Mouse (Mus musculus): ENCODE data around the gene Rnf135.

DNA sequence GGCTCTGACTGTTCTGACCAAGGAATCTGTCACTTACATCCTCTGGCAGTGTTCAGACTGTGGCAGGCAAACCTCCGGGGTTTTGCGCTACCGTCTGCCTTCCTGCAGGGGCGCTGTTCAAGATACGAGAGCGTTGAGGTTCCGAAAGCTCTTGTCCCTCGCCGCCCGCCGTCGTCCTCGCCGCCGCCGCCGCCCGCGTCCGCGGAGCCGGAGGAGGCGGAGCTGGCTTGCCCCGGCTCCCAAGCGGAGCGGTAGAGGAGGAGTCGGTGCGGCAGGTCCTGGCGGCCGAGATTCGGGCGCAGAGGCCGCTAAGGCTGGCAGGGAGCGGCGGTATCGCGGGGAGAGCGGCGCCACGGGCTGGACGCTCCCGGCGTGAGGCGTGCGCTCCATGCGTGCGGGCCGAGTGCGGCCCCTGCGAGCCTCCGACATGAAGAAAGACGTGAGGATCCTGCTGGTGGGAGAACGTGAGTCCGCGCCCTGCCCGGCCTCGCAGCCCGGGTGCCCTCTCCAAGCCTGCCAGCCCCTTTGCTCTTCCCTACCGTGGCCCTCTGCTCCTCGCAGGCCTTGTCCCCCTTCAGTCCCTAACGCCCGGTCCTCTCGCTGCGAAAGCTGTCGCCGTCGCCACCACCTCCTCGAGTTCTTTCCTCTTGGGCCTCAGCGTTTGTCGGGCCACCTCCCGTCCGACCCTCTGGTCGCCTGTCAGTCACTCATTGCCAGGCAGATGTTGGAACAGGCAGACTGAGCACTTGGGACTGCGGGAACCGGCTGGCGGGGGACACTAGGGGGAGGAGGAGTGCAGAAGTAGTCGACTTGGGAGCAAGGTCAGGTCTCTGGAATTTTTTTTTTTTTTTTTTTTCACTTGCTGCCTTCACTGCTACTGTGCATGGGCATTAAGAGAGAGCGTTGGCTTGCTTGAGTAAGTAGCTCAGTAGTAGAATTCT is 25.5 kb downstream of the Rnf135 start, which contains the start of gene Rhot1:
- TF ChIP-seq CTCF (conservative IDR thresholded peaks at IDR 0.05; ENCODE audit: insufficient read depth, insufficient read length, low read depth, low read length) = peak; percentile 88
- TF ChIP-seq POLR2A (IDR thresholded peaks at IDR 0.05; ENCODE audit: low read depth, low read length) = peak; percentile 17
